Mouse (Mus musculus) CD8-positive naive resting alpha-beta T cell, adult 57 days (primary cell): ENCODE measurements around the gene Itpk1. TPM values are rescaled to one million over a fixed set of nuclear protein-coding genes. Genes with fewer than 3 reads are reported as not detected.

Source experiments
- total RNA-seq: library from RNA; stranded (reverse); gene quantifications from one replicate; pipeline ENCODE4 v1.2.4, GENCODE M21; 2023

Gene Itpk1
- total RNA-seq, result 62.1 TPM

GRCm38 (mm10) chr12:102704457-102705198 lies at the start of gene Itpk1:
Gene Itpk1, minus strand, starts transcription at chr12:102704930.

GRCm38 (mm10) chr12:102743589-102744574 lies 39.2 kb upstream of the Itpk1 start, which contains the start of the genes Moap1 and Tmem251:
Gene Moap1, minus strand, starts transcription at chr12:102743661.
Gene Tmem251, plus strand, starts transcription at chr12:102743762.

DNA sequence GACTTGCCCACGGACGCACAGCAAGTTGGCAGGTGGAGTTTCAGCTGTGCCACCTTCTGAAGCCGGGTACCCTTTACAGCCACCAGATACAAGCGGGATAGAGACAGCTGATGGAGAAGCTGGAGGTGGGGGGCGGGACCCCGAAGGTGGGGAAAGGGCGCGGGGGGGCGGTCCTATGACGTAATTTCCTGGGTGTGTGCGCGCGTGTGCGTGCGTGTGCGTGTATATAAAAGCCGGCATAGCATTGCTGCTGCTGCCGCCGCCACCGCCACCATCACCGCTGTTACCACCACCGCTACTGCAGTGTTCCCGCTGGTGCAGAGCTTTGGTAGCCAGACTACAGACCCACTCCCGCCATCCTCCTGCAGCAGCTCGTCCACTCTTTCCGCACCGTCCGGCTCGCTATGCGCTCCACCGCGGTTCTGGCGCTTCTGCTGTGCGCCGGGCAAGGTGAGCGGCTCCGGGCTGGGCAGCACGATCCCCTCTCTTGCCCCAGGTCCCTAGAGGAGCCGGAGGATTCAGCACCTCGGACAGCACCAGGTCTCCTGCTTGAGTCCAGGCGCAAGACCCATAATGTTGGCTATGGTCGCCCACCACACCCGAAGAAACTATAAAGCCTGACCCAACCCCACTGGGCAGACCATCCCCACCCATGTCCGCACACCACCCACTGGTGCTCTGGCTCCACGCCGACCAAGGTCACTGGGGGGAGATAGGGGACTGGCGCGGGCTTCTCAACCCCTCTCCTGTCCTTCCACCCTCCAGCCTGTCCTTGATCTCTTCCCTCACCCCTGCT lies 149.8 kb downstream of the Itpk1 start, which contains the start of gene Chga:
TSS of gene Chga (plus strand) at position 249 of the 796 bp plus-strand sequence.

Other genes starting within 250 kb of the Itpk1 start
- 40.4 TPM for gene Golga5, start 235.8 kb downstream of the Itpk1 start, total RNA-seq
- not detected for gene Chga, start 150.0 kb downstream of the Itpk1 start, total RNA-seq
- 7.2 TPM for gene Moap1, start 38.7 kb upstream of the Itpk1 start, total RNA-seq
- 15.2 TPM for gene Tmem251, start 38.8 kb upstream of the Itpk1 start, total RNA-seq
- not detected for gene Gm28051, start 52.8 kb upstream of the Itpk1 start, total RNA-seq
- 19.7 TPM for gene Gon7, start 52.9 kb upstream of the Itpk1 start, total RNA-seq
- gene Ubr7, start 53.0 kb upstream of the Itpk1 start, total RNA-seq, result 21.3 TPM
- 5.6 TPM for gene Gm20604, start 53.7 kb upstream of the Itpk1 start, total RNA-seq
- 52.7 TPM for gene Btbd7, start 173.5 kb upstream of the Itpk1 start, total RNA-seq
- not detected for gene Cox8c, start 194.4 kb upstream of the Itpk1 start, total RNA-seq
- gene Unc79, start 243.9 kb upstream of the Itpk1 start, total RNA-seq, result not detected